In genomic region chr12:75524199-75524598, GRCm38 (mm10) we compare ENCODE assay signal across 17 mouse cellular contexts.
"Had no signal": no experiment of that assay in that cellular context is flagged by ENCODE, and none has a peak within 500 bp of the region (broad histone marks: within the 10 kb centered on the region; RNA-seq: fewer than 3 reads in every experiment).

No protein-coding gene starts in this region.

- H3K4me1 ChIP-seq: neural tube, embryonic 12.5 days had no signal

- H3K9ac ChIP-seq: lung, embryonic 15.5 days; midbrain, embryonic 13.5 days; midbrain, embryonic 15.5 days; neural tube, embryonic 12.5 days; stomach, embryonic 15.5 days had no signal

- H3K27ac ChIP-seq: lung, embryonic 15.5 days; macrophage; midbrain, embryonic 13.5 days; midbrain, embryonic 15.5 days; neural tube, embryonic 12.5 days; stomach, embryonic 15.5 days; stomach, postnatal 0 days had no signal

- ATAC-seq: lung, postnatal 0 days; midbrain, embryonic 13.5 days; midbrain, embryonic 15.5 days had no signal

- H3K9me3 ChIP-seq: lung, embryonic 15.5 days; megakaryocyte, embryonic 14.5 days; midbrain, embryonic 13.5 days; midbrain, embryonic 15.5 days; neural tube, embryonic 12.5 days; stomach, embryonic 15.5 days had no signal

- H3K4me3 ChIP-seq: lung, embryonic 15.5 days; megakaryocyte, embryonic 14.5 days; midbrain, embryonic 13.5 days; midbrain, embryonic 15.5 days; neural tube, embryonic 12.5 days; stomach, embryonic 15.5 days had no signal

- DNase-seq: lung, adult 2 months; lung, postnatal 14 days; lung, postnatal 36 days; right cerebral cortex, postnatal 14 days; thymus, adult 2 months; thymus, postnatal 25 days; thymus, postnatal 4 days had no signal

- H3K27me3 ChIP-seq: lung, embryonic 15.5 days; megakaryocyte, embryonic 14.5 days; midbrain, embryonic 13.5 days; midbrain, embryonic 15.5 days; neural tube, embryonic 12.5 days; stomach, embryonic 15.5 days had no signal

- H3K36me3 ChIP-seq: lung, embryonic 15.5 days; midbrain, embryonic 13.5 days; midbrain, embryonic 15.5 days; neural tube, embryonic 12.5 days; stomach, embryonic 15.5 days had no signal

- H3K4me2 ChIP-seq: lung, embryonic 15.5 days; midbrain, embryonic 11.5 days; midbrain, embryonic 13.5 days; midbrain, embryonic 15.5 days; neural tube, embryonic 12.5 days; stomach, embryonic 15.5 days had no signal
